Mouse (Mus musculus) kidney, adult 9 months (tissue): ENCODE data around the gene Smpdl3b.
"Not testable (repeated sequence)": the region's sequence is repeated elsewhere in the genome, so short reads cannot be mapped to it uniquely, and the experiment has no call there.

Source experiments
- DNase-seq: peaks from one replicate; pipeline ENCODE4 v3.0.0; 2022

Gene Smpdl3b

GRCm38 (mm10) chr4:132756974-132757373, at the start of gene Smpdl3b:
Gene Smpdl3b (minus strand): TSS chr4:132757252.
- peak; percentile 87 for DNase-seq

GRCm38 (mm10) chr4:132806620-132807191, 49.7 kb upstream of the Smpdl3b start:
- DNase-seq: no peak

GRCm38 (mm10) chr4:132805599-132806197, 48.6 kb upstream of the Smpdl3b start:
- no peak for DNase-seq

- no peak for DNase-seq
Observed at GRCm38 (mm10) chr4:132805146-132805545, 48.1 kb upstream of the Smpdl3b start.

- DNase-seq: no peak
Observed at GRCm38 (mm10) chr4:132804331-132804730, 47.3 kb upstream of the Smpdl3b start.

- no peak for DNase-seq
Observed at GRCm38 (mm10) chr4:132803876-132804275, 46.8 kb upstream of the Smpdl3b start.

- no peak for DNase-seq
Observed at GRCm38 (mm10) chr4:132803212-132803611, 46.2 kb upstream of the Smpdl3b start.

- no peak for DNase-seq
Observed at GRCm38 (mm10) chr4:132802171-132802637, 45.2 kb upstream of the Smpdl3b start.

- no peak for DNase-seq
Observed at GRCm38 (mm10) chr4:132801176-132802077, 44.4 kb upstream of the Smpdl3b start.

- DNase-seq: no peak
Observed at GRCm38 (mm10) chr4:132799845-132800244, 42.8 kb upstream of the Smpdl3b start.

- not testable (repeated sequence) for DNase-seq
Observed at GRCm38 (mm10) chr4:132798666-132799065, 41.6 kb upstream of the Smpdl3b start.

GRCm38 (mm10) chr4:132798028-132798427, 41.0 kb upstream of the Smpdl3b start:
- no peak for DNase-seq

- no peak for DNase-seq
Observed at GRCm38 (mm10) chr4:132797461-132797860, 40.4 kb upstream of the Smpdl3b start.

- DNase-seq: peak; percentile 67
Observed at GRCm38 (mm10) chr4:132796196-132796886, 39.3 kb upstream of the Smpdl3b start, which contains the start of gene Themis2. Gene Themis2 (minus strand): TSS chr4:132796387.

GRCm38 (mm10) chr4:132795171-132795570, 38.1 kb upstream of the Smpdl3b start:
- DNase-seq: no peak

- no peak for DNase-seq
Observed at GRCm38 (mm10) chr4:132794760-132795159, 37.7 kb upstream of the Smpdl3b start.

- peak; percentile 11 for DNase-seq
Observed at GRCm38 (mm10) chr4:132794028-132794427, 37.0 kb upstream of the Smpdl3b start.

- not testable (repeated sequence) for DNase-seq
Observed at GRCm38 (mm10) chr4:132793322-132794004, 36.4 kb upstream of the Smpdl3b start.

- DNase-seq: no peak
Observed at GRCm38 (mm10) chr4:132789731-132790130, 32.7 kb upstream of the Smpdl3b start.

GRCm38 (mm10) chr4:132785228-132785627, 28.2 kb upstream of the Smpdl3b start:
- no peak for DNase-seq

GRCm38 (mm10) chr4:132783732-132784131, 26.7 kb upstream of the Smpdl3b start:
- no peak for DNase-seq

GRCm38 (mm10) chr4:132780288-132780687, 23.2 kb upstream of the Smpdl3b start:
- DNase-seq: no peak
